Mouse (Mus musculus): ENCODE measurements around the gene Tbc1d22b. TPM values are rescaled to one million over a fixed set of nuclear protein-coding genes. Genes with fewer than 3 reads are reported as not detected.
A peak's percentile ranks its signal among the peaks of the same experiment; 100 is the strongest.

Tbc1d22b gene
- polyA plus RNA-seq, 1 experiment from 2014 or later: 13.7 TPM

- Histone ChIP-seq H3K4me3 (ENCODE audit: inconsistent target) (no peak overlapping the region), H3K36me3 (ENCODE audit: inconsistent target) (no peaks in the 10 kb centered on the region), H3K79me2 (ENCODE audit: inconsistent target) (no peaks in the 10 kb centered on the region), H3K27ac (no peak overlapping the region)
- 87% methylated on average over 2 of the region's 2 CpGs for WGBS (ENCODE audit: missing documents)
Observed at GRCm38 (mm10) chr17:29525613-29526012, 24.0 kb upstream of the Tbc1d22b start.

GRCm38 (mm10) chr17:29528568-29529187 lies 20.9 kb upstream of the Tbc1d22b start:
- no peaks in the 10 kb centered on the region for H3K79me2 ChIP-seq (ENCODE audit: inconsistent target)
- no peaks in the 10 kb centered on the region for H3K36me3 ChIP-seq (ENCODE audit: inconsistent target)
- no peak overlapping the region for H3K4me3 ChIP-seq (ENCODE audit: inconsistent target)
- no peak overlapping the region for H3K27ac ChIP-seq
- WGBS (ENCODE audit: missing documents): 76% methylated on average over 8 of the region's 8 CpGs

GRCm38 (mm10) chr17:29530508-29530907 lies 19.1 kb upstream of the Tbc1d22b start:
- 47% methylated on average over 6 of the region's 6 CpGs for WGBS (ENCODE audit: missing documents)
- H3K4me3 ChIP-seq (ENCODE audit: inconsistent target): no peak overlapping the region
- no peak overlapping the region for H3K27ac ChIP-seq
- H3K36me3 ChIP-seq (ENCODE audit: inconsistent target): no peaks in the 10 kb centered on the region
- no peaks in the 10 kb centered on the region for H3K79me2 ChIP-seq (ENCODE audit: inconsistent target)

- WGBS (ENCODE audit: missing documents): 73% methylated on average over 9 of the region's 9 CpGs
- no peaks in the 10 kb centered on the region for H3K36me3 ChIP-seq (ENCODE audit: inconsistent target)
- H3K4me3 ChIP-seq (ENCODE audit: inconsistent target): no peak overlapping the region
- H3K27ac ChIP-seq: no peak overlapping the region
- no peaks in the 10 kb centered on the region for H3K79me2 ChIP-seq (ENCODE audit: inconsistent target)
Observed at GRCm38 (mm10) chr17:29531278-29531677, 18.3 kb upstream of the Tbc1d22b start.

GRCm38 (mm10) chr17:29531757-29532384 lies 17.7 kb upstream of the Tbc1d22b start:
- 13% methylated on average over 10 of the region's 10 CpGs for WGBS (ENCODE audit: missing documents)
- H3K36me3 ChIP-seq (ENCODE audit: inconsistent target): no peaks in the 10 kb centered on the region
- no peak overlapping the region for H3K4me3 ChIP-seq (ENCODE audit: inconsistent target)
- no peak overlapping the region for H3K27ac ChIP-seq
- H3K79me2 ChIP-seq (ENCODE audit: inconsistent target): no peaks in the 10 kb centered on the region

GRCm38 (mm10) chr17:29533866-29534265 lies 15.7 kb upstream of the Tbc1d22b start:
- Histone ChIP-seq H3K4me3 (ENCODE audit: inconsistent target) (no peak overlapping the region), H3K36me3 (ENCODE audit: inconsistent target) (no peaks in the 10 kb centered on the region), H3K79me2 (ENCODE audit: inconsistent target) (no peaks in the 10 kb centered on the region), H3K27ac (no peak overlapping the region)
- WGBS (ENCODE audit: missing documents): 85% methylated on average over 11 of the region's 11 CpGs

GRCm38 (mm10) chr17:29540426-29540825 lies 9.2 kb upstream of the Tbc1d22b start:
- H3K36me3 ChIP-seq (ENCODE audit: inconsistent target): no peaks in the 10 kb centered on the region
- WGBS (ENCODE audit: missing documents): 95% methylated on average over 8 of the region's 8 CpGs
- H3K4me3 ChIP-seq (ENCODE audit: inconsistent target): no peak overlapping the region
- H3K27ac ChIP-seq: no peak overlapping the region
- H3K79me2 ChIP-seq (ENCODE audit: inconsistent target): no peaks in the 10 kb centered on the region

- Histone ChIP-seq H3K27ac (no peak overlapping the region), H3K36me3 (ENCODE audit: inconsistent target) (no peaks in the 10 kb centered on the region), H3K4me3 (ENCODE audit: inconsistent target) (no peak overlapping the region), H3K79me2 (ENCODE audit: inconsistent target) (no peaks in the 10 kb centered on the region)
- WGBS (ENCODE audit: missing documents): 93% methylated on average over 14 of the region's 14 CpGs
Observed at GRCm38 (mm10) chr17:29541419-29541818, 8.2 kb upstream of the Tbc1d22b start.

- 94% methylated on average over 19 of the region's 19 CpGs for WGBS (ENCODE audit: missing documents)
- Histone ChIP-seq H3K79me2 (ENCODE audit: inconsistent target) (no peaks in the 10 kb centered on the region), H3K27ac (no peak overlapping the region)
Observed at GRCm38 (mm10) chr17:29542831-29543690, 6.5 kb upstream of the Tbc1d22b start.

GRCm38 (mm10) chr17:29544064-29544463 lies 5.5 kb upstream of the Tbc1d22b start:
- 89% methylated on average over 2 of the region's 2 CpGs for WGBS (ENCODE audit: missing documents)
- H3K4me3 ChIP-seq (ENCODE audit: inconsistent target): no peak overlapping the region
- no peak overlapping the region for H3K27ac ChIP-seq
- H3K36me3 ChIP-seq (ENCODE audit: inconsistent target): no peaks in the 10 kb centered on the region
- no peaks in the 10 kb centered on the region for H3K79me2 ChIP-seq (ENCODE audit: inconsistent target)

More at GRCm38 (mm10) chr17:29542831-29543690, 6.5 kb upstream of the Tbc1d22b start:
- Histone ChIP-seq H3K4me3 (ENCODE audit: inconsistent target) (no peak overlapping the region), H3K36me3 (ENCODE audit: inconsistent target) (no peaks in the 10 kb centered on the region)

- 100% methylated on average over 5 of the region's 5 CpGs for WGBS (ENCODE audit: missing documents)
- Histone ChIP-seq H3K4me3 (ENCODE audit: inconsistent target) (no peak overlapping the region), H3K79me2 (ENCODE audit: inconsistent target) (peaks cover 5% of the 10 kb centered on the region; the same call in 1 of the 2 replicates), H3K36me3 (ENCODE audit: inconsistent target) (no peaks in the 10 kb centered on the region), H3K27ac (no peak overlapping the region)
Observed at GRCm38 (mm10) chr17:29545241-29545640, 4.3 kb upstream of the Tbc1d22b start.

GRCm38 (mm10) chr17:29548494-29548893 lies 1.1 kb upstream of the Tbc1d22b start:
- Histone ChIP-seq H3K79me2 (ENCODE audit: inconsistent target) (peaks cover 27% of the 10 kb centered on the region; the same call in 1 of the 2 replicates), H3K27ac (no peak overlapping the region), H3K36me3 (ENCODE audit: inconsistent target) (no peaks in the 10 kb centered on the region), H3K4me3 (ENCODE audit: inconsistent target) (no peak overlapping the region)
- 19% methylated on average over 3 of the region's 3 CpGs for WGBS (ENCODE audit: missing documents)

GRCm38 (mm10) chr17:29548994-29549393 lies 591 bp upstream of the Tbc1d22b start:
- Histone ChIP-seq H3K36me3 (ENCODE audit: inconsistent target) (no peaks in the 10 kb centered on the region), H3K27ac (no peak overlapping the region), H3K4me3 (ENCODE audit: inconsistent target) (peak overlapping the region; percentile 18; the same call in 1 of the 2 replicates), H3K79me2 (ENCODE audit: inconsistent target) (peaks cover 30% of the 10 kb centered on the region; the same call in 1 of the 2 replicates)
- 4% methylated on average over 8 of the region's 8 CpGs for WGBS (ENCODE audit: missing documents)

- H3K4me3 ChIP-seq (ENCODE audit: inconsistent target): no peak overlapping the region; the same call in 1 of the 2 replicates
- H3K27ac ChIP-seq: no peak overlapping the region
- WGBS (ENCODE audit: missing documents): 32% methylated on average over 5 of the region's 6 CpGs
- H3K36me3 ChIP-seq (ENCODE audit: inconsistent target): no peaks in the 10 kb centered on the region
- H3K79me2 ChIP-seq (ENCODE audit: inconsistent target): peaks cover 40% of the 10 kb centered on the region; the same call in 1 of the 2 replicates
Observed at GRCm38 (mm10) chr17:29551019-29551418, 1.4 kb downstream of the Tbc1d22b start.

All from macrophage (primary cell).